Mouse (Mus musculus) cerebellum, adult 9-11 months (tissue): ENCODE data around the gene Sdsl.

ENCODE experiments used
- DNase-seq: peaks from one replicate; pipeline ENCODE4 v3.0.0; 2022

The Sdsl gene

DNA sequence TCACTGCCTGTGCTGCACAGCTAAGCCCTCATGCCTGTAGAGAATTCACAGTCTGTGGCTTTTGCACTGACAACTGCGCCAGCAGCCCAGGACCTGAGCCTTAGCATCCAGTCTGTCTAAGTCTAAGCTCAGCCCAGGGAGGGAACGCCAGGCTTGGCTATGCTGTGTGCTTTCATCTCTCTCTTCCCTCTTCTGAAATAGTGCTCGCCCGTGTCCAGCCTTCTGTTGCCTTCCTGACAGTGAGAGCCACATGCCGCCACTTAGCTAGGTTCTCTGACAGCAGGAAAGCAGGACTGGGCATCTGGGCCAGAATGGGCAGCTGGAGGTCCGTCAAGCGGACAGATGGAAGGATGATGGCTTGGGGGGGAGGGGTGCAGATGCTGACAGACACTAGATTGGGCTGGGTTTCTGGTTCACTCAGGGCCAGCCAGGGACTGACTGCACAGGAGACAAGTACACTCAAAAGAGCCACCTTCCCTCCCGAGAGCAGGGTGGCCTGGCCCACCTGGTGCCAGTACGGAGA lies 21.3 kb upstream of the Sdsl start:
- no peak for DNase-seq

DNA sequence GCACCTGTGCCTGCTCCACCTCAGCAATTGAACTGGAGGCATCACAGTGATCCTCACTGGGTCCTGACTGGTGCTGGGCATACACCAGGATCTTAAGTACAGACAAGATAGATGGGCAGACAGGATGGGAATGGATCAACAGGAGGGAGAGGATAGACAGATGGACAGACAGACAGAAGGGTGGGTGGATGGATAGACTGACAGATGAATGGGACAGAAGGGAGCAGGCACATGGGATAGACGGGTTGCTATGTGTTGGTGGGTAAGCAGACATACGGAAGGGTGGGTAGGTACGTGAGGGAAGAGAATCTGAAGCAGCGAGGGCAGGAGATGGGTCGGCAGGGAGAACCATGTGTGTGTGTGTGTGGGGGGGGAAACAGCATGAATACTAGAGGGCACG lies 20.8 kb upstream of the Sdsl start:
- DNase-seq, result no peak

DNA sequence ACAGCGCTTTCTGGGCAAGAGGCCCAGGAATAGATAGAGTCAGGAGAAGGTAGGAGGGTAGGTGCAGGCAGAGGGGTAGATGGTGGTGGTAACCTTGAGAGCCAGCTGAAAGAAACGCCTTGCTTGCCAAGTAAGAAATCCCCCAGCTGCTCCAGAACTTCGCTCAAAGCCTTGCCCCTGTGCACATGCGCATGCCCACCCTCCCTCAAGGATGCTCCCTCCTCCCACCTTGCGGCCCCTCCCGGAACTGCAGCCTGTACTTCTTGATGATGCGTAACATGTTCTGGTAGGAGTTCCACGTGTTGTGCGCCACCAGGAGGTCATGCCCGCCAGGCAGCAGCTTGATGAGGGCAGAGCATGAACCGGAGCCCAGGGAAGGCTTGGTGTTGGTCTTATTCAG lies 19.8 kb upstream of the Sdsl start:
- no peak for DNase-seq

DNA sequence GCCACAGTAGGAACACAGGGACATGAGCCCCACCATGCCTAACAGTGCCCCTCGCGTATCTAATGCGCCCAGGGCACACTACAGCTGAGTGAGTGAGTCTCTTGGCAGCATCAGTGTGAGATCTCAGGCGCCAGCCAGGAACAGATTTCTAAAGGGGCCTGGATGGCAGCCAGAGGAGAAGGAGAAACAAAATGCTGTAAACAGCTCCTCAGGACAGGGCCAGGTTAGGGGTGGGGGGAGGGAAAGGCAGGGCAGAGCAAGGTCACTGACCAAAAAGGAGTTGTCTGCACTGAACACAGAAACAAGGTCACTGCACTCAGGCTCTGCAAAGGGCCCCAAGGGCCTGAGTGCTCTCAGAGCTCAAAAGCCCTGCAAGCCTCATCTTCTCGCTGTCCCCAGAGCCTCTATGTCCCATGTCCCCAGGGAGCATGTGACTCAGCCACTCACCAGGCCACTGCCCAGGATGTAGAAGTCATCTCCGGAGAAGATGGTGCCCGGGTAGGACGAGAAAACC lies 18.1 kb upstream of the Sdsl start:
- DNase-seq, result peak; percentile 71

DNA sequence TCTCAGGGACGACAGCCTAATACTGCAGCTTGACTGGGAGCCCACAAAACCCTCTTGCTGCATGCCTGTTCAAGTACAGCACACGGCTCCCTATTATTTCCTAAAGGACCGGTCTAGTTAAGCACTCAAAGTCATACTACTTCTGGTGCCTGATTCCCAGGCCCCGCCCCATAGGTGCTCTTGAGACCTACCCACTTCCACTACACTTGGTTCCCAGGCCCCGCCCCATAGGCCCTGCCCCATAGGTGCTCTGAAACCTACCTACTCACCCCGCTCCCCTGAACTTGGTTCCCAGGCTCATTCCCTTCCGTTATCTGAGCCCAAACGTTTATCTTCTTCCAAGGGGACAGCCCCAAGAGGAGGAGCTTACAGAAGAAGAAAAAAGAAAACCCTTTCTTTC lies 15.2 kb upstream of the Sdsl start:
- no peak for DNase-seq

DNA sequence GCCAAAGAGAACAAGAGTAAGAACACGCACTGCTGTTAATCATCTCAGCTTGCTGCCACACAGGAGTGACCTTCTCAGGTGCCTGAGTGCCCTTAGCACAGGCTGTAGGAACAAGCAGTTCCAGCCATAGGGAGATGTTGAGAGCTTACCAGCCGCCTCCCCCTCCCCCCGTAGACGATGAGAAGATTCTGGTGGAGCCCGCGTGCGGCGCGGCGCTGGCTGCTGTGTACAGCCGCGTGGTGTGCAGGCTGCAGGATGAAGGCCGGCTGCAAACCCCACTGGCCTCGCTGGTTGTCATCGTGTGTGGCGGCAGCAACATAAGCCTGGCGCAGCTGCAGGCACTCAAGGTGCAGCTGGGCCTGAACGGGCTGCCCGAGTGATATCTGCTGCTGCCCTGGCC lies 10.8 kb upstream of the Sdsl start:
- no peak for DNase-seq

DNA sequence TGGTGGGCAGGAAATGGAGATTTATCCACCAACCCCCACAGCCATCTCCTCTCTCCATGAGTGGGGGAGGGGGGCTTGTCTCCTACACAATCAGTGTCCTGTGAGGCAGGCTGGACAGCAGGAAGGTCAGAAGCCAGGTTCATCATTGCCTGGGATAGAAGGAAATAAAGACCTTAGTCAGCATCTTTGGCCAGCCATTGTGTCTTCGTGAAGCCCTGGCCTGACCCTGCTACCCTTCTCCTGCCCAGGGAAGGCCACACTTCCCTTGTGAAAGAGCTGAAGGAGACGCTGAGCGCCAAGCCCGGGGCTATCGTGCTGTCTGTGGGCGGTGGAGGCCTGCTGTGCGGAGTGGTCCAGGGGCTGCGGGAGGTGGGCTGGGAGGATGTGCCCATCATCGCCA lies 8.6 kb upstream of the Sdsl start:
- DNase-seq, result no peak

DNA sequence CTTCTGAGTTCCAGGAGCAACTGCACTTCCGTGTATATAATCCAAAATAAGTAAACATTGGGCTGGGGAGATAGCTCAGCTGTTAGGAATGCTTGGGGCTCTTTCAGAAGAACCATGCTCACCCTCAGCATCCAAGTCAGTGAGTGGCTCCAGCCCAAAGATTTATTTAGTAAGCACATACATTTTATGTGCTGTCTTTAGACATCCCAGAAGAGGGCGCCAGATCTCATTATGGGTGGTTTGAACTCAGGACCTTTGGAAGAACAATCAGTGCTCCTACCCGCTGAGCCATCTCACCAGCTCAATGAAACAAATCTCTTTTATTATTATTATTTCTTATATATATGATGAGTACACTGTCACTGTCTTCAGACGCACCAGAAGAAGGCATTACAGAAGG lies 6.9 kb upstream of the Sdsl start:
- DNase-seq, result no peak

DNA sequence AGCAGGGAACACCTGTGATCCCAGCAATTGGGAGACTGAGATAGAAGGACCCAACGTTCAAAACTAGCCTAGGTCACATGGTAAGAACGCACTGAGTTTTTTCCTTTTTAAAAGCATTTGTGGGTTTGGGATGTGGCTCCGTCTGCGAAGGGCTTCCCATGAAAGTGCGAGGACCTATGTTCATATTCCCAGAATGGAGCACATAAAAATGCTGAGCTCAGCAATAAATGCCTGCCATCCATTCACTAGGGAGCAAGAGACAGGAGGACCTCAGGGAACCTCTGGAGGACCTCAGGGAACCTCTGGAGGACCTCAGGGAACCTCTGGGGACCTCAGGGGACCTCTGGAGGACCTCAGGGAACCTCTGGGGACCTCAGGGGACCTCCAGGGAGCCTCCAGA lies 5.4 kb upstream of the Sdsl start:
- no peak for DNase-seq

DNA sequence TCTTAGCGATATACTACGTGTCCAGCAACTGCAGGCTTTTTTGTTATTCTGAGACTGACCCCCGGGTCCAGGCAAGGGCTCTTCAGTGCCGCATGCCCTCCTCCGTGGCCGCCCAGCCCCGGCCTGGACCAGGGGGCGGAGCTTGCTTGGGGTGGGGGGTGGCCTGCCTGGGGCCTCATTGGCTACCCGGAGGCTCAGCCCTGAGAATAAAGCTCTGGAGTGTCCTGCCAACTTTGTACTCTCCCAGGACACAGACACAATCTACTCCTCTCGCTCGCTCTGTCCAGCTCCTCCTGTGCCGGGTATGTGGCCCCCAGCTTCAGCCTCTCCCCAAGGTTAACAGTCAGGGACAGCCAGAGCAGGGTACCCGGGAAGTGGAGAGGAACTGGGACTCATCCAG lies 3.7 kb upstream of the Sdsl start, which contains the start of gene Sds:
Gene Sds (plus strand): TSS at position 231 of the 400 bp plus-strand sequence.
- DNase-seq, result no peak

DNA sequence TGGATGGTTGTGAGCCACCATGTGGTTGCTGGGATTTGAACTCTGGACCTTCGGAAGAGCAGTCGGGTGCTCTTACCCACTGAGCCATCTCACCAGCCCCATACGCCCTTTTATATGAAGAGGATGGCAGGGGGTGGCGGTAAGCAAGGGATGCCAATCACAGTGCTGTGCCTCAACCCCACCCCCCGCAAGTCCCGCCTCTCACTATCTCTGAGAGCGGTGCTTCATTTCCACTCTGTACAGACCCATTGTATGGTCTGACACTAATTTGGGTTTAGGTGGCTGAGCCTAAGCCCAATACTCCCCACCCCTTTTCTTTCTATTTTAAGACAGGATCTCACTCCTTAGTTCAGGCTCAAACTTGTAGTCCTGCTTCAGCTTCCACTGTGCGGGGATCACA lies 3.3 kb upstream of the Sdsl start:
- no peak for DNase-seq

DNA sequence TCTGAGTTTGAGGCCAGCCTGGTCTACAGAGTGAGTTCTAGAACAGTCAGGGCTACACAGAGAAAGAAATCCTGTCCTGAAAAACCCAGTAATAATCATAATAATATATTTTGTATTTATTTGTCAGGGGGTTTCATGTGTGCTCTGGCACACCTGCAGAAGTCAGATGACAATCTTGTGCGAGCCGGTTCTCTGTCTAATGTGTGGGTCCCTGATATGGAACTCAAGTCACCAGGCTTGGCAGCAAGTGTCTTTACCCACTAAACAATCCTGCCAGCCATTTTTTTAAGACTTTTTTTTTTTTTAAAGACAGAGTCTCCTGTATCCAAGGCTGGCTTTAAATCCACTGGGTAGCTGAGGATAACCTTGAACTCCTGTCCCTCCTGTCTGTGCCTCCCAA lies 751 bp upstream of the Sdsl start:
- DNase-seq, result no peak

DNA sequence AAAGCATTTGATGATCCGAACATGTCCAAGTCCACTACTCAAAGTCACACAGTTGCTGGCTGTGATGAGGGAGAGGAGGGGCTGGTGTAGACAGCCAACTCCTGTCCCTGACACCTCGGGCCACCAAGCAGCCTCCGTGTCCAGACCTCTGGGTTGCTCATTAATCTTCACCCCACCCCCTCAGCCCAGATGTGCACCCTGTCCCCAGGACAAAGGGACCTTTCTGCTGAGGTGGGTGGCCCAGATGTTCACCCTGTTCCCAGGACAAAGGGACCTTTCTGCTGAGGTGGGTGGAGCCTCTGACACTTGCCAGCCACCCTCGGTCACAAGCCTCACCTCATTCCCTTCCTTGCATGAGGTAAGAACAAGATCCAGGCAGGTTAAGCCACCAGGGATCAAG lies 1.1 kb downstream of the Sdsl start:
- no peak for DNase-seq

DNA sequence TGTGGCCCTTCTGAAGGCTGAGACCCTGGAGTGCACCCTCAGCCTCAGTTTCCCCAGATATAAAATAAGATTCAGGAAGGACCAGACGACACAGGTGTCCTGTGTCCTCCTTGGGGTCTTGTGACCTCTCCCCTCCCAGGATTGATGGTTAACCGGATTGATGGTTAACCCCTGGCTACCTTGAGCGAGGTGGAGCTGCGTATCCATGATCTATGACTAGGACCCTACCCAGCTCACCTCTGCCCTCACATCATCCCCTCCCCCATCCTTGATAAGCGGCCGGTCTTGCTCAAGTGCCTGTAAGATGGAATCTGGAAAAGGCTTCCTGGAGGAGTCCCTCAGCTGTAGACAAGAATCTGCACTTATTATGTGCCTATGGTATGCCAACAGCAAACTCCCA lies 3.8 kb downstream of the Sdsl start:
- DNase-seq, result no peak

DNA sequence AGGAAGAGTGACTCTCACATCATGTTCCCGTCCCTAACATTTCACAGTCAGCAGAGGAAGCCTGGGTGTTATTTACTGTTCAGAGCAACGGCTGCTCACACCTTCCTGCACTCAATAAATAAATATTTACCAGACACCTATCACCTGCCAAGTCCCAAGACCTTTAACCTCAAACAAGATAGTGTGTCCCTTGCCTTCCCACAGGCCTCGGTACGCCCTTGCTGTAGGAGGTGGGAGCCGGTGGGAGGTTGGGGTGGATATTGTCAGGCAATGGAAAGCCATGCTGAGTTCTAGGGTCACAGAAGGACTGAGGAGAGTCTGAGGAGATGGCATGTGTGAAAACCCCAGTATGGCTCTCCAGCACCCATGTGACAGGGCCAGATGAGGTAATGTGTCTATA lies 4.3 kb downstream of the Sdsl start:
- no peak for DNase-seq

DNA sequence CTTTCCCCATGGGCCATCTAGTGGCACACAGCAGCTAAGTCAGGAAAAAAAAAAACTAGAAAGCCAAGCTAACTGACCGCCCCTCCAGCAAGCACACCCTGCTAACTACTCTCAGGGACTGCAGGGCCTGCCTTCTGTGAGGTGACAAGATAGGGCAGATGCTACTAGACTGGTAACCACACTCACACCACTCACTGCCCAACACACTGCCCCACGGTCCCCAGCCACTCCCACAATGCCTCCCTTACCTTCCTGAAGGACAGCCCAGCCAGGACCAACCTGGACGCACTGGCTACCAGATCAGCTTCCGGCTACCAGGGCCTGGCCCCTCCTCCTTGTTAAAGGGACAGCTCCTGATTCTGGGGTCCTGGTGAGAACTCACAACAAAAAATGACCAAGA lies 5.6 kb downstream of the Sdsl start:
- no peak for DNase-seq

DNA sequence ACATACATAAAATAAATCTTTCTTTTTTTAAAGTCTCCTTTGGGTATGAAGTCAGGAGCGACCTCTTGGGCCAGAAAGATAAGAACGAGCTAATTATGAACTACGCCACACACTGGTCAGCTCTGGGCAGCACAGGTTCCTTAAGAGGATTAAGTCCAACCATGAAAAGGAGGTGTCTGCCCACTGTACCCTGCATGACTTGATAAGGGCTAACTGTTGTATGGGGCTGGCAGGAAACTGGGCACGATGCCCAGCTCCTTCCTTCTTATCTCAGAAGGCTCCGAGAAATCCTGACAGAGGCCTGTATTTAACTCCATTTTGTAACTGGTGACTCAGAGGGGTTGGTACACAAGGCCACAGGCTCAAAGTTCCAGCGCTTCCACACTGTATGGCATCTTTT lies 6.8 kb downstream of the Sdsl start:
- DNase-seq, result no peak

DNA sequence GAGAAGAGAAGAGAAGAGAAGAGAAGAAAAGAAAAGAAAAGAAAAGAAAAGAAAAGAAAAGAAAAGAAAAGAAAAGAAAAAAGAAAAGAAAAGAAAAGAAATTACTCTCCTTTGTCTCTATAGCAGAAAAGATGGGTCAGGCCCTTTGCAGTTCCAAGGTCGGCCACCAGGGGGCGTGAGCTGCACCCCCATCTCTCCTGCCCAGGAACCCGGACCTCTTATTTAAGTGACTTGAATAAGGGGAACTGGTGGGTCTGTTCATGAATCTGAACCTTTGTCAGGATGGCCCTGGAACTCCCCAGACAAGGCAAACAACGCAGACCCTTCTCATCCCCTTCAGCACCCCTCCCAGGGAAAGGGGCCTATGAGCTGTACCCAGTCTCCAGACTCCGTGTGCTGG lies 7.5 kb downstream of the Sdsl start:
- no peak for DNase-seq

DNA sequence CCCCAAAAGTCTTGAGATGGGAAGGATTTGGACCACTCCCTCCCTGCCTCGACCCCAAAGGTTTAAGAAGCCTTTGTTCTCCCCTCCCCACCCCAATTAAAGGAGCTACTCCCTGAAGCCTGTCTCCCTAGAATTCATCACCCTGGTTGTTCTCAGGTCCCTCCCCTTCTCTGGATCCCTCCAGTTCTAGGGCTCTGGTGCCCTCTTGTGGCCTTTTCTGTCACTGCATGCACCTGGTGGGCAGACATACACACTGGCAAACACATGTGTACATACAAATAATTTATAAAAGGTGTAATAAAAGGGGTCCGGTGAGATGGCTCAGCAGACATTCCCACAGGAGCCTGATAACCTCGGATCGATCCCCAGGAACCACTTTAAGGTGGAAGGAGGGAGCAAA lies 8.3 kb downstream of the Sdsl start:
- DNase-seq, result no peak

DNA sequence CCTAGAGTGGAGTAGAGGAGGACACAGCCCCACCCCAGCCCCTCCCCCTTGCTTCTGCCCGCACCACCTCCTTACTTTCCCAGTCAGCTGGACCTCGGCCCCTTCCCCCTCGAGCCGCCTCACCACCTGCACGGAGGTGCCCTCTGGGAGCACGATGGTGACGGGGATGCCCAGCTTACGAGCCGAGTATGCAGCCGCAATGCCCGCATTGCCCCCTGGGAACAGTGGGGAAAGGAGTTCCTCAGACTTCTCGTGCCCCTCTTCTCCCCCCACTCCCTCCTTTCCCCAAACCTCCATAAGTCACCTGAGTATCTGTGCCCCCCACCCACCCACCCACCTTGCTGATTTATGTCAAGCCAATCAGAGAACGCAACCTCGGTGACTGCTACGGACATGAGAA lies 10.7 kb downstream of the Sdsl start:
- no peak for DNase-seq

DNA sequence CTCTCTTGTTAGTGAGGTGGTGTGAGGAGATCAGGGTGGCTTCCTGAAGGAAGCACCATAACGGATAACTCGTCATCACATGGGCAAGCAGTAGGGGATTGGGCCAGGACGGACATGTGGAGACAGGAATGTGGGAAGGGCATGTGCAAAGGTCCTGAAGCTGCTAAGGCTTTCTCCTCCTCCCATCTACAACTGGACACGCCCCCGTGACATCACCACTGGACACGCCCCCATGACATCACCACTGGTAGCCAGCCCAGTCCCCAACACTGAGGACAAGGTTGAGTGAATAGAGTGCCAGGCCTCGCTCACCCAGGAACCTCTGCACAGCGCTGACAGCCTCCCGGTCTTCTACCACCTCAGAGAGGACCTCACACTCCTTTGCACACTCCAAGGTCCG lies 13.5 kb downstream of the Sdsl start:
- DNase-seq, result no peak

DNA sequence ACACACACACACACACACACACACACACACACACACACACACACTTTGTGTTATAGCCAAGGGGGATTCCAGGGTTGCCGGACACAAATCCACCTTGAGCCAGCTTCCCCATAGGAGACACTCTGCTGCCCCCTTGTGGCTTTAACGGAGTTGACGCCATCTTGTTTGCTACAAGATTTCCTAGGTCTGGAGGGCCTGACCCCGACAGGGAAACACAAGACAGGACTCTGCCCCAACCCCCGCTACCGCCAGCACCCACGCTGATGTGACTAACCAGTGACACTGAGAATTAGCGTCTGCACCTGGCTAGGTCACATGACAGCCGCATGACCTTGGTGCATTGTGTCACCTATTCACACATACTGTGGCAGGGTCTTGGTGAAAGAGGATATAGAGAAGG lies 15.0 kb downstream of the Sdsl start:
- peak; percentile 53 for DNase-seq

DNA sequence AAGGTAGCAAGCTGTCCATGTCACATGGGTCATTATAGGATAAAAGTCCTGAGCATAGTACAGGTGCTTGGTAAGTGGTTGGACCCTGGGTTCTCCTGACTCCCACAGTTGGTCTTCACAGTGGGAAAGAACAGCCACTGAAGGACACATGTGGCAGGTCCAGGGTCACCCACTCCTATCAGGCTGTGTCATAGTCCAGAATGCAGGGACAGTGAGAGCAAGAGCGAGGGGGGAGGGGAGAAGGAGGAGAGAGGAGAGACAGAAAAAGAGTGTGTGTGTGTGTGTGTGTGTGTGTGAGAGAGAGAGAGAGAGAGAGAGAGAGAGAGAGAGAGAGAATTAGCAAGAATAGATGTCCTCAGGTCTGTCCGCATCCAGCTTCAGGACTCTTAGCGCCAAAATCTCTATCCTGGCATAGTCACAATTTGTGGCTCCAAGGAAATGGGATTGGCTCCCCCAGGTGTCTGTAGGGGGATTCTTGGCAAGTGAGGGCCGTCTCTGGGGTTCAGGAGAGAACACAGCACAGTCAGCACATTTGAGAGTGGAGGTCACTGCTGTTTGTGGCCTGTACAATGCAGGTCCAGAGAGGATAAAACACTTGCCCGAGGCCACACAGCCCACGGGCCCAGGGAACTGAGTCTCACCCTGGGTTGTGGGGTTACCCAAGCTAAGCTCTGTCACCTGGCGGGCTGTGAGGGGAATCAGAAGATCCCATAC lies 15.6 kb downstream of the Sdsl start:
- DNase-seq, result no peak

DNA sequence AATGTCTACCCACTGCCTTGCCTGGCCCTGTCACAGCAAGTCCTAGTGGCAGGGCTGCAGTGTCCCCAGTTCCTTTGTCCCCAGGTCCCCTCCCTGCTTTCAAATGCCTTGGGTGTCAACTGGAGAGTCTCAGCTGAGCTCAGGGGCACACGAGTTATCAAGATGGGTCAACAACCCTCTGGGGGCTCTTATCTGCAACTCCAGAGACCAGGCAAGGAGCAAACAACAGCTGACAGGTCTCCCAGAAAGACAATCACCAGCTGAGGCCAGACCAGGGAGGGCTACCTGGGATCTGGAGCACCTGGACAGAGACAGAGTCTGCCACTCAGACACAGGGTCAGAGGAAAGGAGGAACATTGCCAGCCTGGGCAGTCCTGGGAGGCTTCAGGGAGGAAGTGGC lies 16.4 kb downstream of the Sdsl start:
- no peak for DNase-seq

DNA sequence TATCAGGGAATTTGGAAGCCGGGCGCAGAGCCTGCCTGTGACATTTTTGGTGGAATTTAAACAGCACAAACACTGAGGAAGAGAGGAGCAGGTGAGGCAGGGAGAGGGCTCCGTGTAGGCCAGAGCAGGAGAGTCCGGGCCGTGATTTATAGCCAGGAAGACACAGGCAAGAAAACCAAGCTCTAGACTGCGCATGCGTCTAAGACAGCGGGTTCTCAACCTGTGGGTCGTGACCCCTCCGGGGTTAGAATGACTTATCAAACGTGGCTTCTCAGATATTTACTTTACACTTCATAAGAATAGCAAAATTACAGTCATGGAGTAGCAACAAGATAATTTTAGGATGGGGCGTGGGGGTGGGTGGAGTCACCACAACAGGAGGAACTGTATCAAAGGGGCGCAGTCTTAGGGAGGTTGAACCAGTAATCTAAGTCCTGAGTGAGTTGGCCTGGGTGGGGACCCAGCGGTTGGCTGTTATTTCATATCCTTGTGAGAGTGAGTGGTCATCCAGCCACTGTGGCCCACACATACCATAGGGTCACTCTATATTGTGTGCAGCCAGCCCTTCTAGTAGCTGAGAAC lies 17.8 kb downstream of the Sdsl start:
- DNase-seq, result no peak
